Mouse (Mus musculus): ENCODE data around the gene Dkk3. TPM values are rescaled to one million over a fixed set of nuclear protein-coding genes. Genes with fewer than 3 reads are reported as not detected.

Dkk3 gene
- total RNA-seq, 1 experiment = 8.6 TPM

DNA sequence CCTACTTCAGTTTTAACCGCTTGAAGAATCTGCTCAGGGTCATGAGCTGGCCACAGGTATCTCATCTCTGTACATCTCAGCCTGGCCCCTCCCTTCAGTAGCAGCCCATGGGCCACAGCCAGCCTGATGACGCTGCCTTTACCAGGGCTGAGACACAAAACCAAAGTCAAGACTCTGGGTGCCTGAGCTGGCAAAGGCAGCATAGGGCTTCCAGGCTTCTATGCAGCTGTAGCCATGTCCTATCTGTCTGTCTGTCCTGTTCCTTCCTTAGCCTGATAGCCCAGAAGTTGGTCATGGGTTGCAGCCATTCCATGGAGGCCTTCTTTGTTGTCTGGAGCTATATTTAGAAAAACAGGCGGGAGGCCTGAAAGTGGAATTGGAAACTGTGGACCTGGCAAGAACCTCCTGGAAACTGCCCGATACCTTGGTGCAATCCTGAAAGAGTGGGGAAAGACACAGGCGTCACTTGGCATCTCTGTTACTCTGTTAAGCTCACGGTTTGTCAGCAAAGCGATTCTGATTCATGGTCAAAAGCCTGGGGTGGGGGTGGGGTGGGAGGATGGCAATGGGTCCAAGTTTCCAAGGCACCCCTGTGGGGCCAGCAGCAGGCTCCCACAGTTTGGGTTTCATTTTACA is 33.1 kb downstream of the Dkk3 start:
- Histone ChIP-seq H3K36me3 (ENCODE audit: control insufficient read depth, insufficient read depth, low read length, poor library complexity, severe bottlenecking) (no peaks in the 10 kb centered on the region), H3K4me3 (ENCODE audit: insufficient read depth in 1 of 2, low read depth in 1 of 2, low read length in 2 of 2, poor library complexity in 1 of 2, severe bottlenecking in 1 of 2) (no peak overlapping the region), H3K4me1 (ENCODE audit: control insufficient read depth in 2 of 2, insufficient read depth in 2 of 2, low read length in 2 of 2, poor library complexity in 1 of 2) (peaks cover 0 to 3% of the 10 kb centered on the region in 2 experiments; a peak in 1 of 4 replicates), H3K9ac (ENCODE audit: insufficient read depth, low read depth, low read length, poor library complexity, severe bottlenecking) (no peak overlapping the region), H3K9me3 (ENCODE audit: control insufficient read depth, insufficient read depth, low read depth, low read length) (no peaks in the 10 kb centered on the region), H3K27ac (ENCODE audit: insufficient read depth, low read depth, low read length, poor library complexity, severe bottlenecking) (no peak overlapping the region)
- DNase-seq (ENCODE audit: low read depth, low spot score) = no peak
- in situ Hi-C loops (cut with MboI; ENCODE audit: low sequenced_read_pairs in 2 of 2, unreplicated experiment in 2 of 2) = no loop called here
- no peak for TF ChIP-seq MAFK (IDR thresholded peaks at IDR 0.05; ENCODE audit: insufficient read depth, low read depth, low read length)
- no peak for TF ChIP-seq ZC3H11A (IDR thresholded peaks at IDR 0.05; ENCODE audit: borderline replicate concordance, low read depth, low read length)
- TF ChIP-seq HCFC1 (IDR thresholded peaks at IDR 0.05; ENCODE audit: borderline replicate concordance, insufficient read depth, low read length) = no peak
- TF ChIP-seq ZNF384 (IDR thresholded peaks at IDR 0.05; ENCODE audit: low read depth, low read length) = no peak
- TF ChIP-seq CHD2 (IDR thresholded peaks at IDR 0.05; ENCODE audit: low read depth, low read length) = no peak

DNA sequence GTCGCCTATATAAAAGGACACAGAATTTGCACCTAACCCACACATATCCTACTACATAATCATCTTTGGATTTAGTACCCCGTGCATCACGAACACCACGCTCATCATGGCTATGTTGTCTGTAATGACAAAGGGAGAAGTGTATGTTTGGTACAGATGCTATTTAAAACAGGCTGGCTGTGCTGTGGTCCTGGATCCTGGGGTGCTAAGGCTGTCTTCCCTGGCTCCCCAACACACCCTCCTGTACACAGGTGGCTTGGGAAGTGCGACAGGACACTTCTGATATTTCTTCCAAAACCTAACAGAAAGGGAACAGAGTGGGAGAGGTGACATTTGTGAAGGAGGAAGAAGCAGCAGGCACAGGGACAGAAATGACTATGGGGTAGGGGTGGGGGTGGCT is 35.2 kb downstream of the Dkk3 start:
- H3K4me3 ChIP-seq (ENCODE audit: insufficient read depth in 1 of 2, low read depth in 1 of 2, low read length in 2 of 2, poor library complexity in 1 of 2, severe bottlenecking in 1 of 2) = no peak overlapping the region
- no peak overlapping the region for H3K9ac ChIP-seq (ENCODE audit: insufficient read depth, low read depth, low read length, poor library complexity, severe bottlenecking)
- no peaks in the 10 kb centered on the region for H3K36me3 ChIP-seq (ENCODE audit: control insufficient read depth, insufficient read depth, low read length, poor library complexity, severe bottlenecking)
- no peak for DNase-seq (ENCODE audit: low read depth, low spot score)
- no peak overlapping the region for H3K27ac ChIP-seq (ENCODE audit: insufficient read depth, low read depth, low read length, poor library complexity, severe bottlenecking)
- TF ChIP-seq MAFK (IDR thresholded peaks at IDR 0.05; ENCODE audit: insufficient read depth, low read depth, low read length) = no peak
- TF ChIP-seq ZC3H11A (IDR thresholded peaks at IDR 0.05; ENCODE audit: borderline replicate concordance, low read depth, low read length) = no peak
- TF ChIP-seq HCFC1 (IDR thresholded peaks at IDR 0.05; ENCODE audit: borderline replicate concordance, insufficient read depth, low read length) = no peak
- H3K4me1 ChIP-seq (ENCODE audit: control insufficient read depth in 2 of 2, insufficient read depth in 2 of 2, low read length in 2 of 2, poor library complexity in 1 of 2) = peaks cover 0 to 5% of the 10 kb centered on the region in 2 experiments; a peak in 1 of 4 replicates
- H3K9me3 ChIP-seq (ENCODE audit: control insufficient read depth, insufficient read depth, low read depth, low read length) = no peaks in the 10 kb centered on the region
- in situ Hi-C loops (cut with MboI; ENCODE audit: low sequenced_read_pairs in 2 of 2, unreplicated experiment in 2 of 2) = no loop called here

DNA sequence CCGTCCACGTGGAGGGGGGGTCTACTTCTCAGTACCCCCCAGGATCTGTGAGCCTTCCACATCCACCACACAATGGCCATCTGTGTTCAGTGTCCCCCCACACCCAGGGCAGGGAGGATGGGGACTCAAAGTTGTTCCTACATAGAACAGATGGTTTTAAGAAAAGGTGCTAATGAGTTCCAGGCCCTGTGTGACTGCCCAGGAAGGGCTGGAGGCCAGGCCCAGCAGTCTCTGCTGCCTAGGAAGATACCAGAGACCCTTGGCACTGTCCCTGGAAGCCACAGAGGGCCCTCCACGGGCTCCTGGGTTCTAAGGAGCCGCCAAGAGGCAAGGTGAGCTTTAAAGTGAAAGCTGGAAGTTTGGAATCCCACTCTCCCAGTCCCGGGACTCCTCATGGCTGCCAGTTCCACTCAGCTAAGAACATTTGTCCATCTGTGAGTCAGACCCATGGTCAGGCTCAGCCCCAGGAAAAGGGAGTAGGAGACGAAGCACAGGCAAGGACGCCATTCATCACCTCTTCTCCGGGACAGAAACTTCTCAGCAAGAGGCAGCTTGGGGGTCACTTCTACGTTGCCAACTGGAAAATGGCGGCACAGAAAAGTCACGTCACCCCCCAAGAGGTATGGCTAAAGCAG is 36.9 kb downstream of the Dkk3 start:
- in situ Hi-C loops (cut with MboI; ENCODE audit: low sequenced_read_pairs in 2 of 2, unreplicated experiment in 2 of 2) = no loop called here

DNA sequence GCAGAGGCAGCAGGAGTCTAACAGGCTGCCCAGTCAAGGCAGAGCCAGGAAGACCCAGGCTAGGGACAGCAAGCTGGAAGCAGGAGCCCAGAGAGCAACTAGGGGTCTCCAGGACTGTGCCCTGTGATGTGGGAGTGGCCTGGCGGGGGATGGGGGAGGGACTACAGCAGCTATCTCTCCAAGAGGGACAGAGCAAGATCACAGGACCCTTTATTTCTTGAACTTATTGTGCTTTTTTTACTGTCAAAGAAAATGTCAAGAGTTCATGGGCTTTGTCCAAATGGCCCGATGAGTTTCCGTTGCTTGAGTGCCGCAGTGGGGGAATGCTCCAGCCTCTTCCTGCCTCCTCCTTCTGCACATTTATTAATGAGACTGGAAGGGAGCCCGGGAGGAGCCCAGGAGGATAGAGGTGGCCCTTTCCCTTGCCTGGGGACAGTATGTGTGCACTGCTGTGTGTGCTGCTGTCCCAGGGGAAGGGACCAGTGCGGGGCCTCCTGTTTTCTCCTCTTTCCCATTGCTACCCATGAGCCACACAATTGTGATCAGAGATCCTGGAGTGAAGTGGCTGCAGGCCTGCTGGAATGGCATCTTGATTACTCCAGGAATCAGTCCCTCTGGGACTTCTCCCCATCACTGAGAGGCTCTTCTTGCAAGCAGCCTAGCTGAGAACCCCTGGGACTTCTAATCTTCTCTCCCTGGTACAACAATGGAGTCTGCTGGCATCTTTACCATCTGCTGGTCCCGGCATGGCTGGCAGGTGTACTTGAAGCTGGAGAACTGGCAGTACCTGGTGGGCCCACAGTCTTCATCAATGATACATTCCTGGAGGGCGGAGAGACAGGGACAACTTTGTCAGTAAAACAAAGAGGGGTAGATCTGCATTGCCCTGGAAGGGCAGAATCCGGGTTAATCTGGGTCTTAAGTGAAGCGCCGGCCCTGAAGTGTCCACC is 37.7 kb downstream of the Dkk3 start:
- in situ Hi-C loops (cut with MboI; ENCODE audit: low sequenced_read_pairs in 2 of 2, unreplicated experiment in 2 of 2) = no loop called here
- peaks cover 0 to 3% of the 10 kb centered on the region in 2 experiments; a peak in 1 of 4 replicates for H3K4me1 ChIP-seq (ENCODE audit: control insufficient read depth in 2 of 2, insufficient read depth in 2 of 2, low read length in 2 of 2, poor library complexity in 1 of 2)

More for the DNA sequence above, 36.9 kb downstream of the Dkk3 start:
- no peak for DNase-seq (ENCODE audit: low read depth, low spot score)
- Histone ChIP-seq H3K27ac (ENCODE audit: insufficient read depth, low read depth, low read length, poor library complexity, severe bottlenecking) (no peak overlapping the region), H3K9ac (ENCODE audit: insufficient read depth, low read depth, low read length, poor library complexity, severe bottlenecking) (no peak overlapping the region), H3K4me1 (ENCODE audit: control insufficient read depth in 2 of 2, insufficient read depth in 2 of 2, low read length in 2 of 2, poor library complexity in 1 of 2) (peaks cover 0 to 3% of the 10 kb centered on the region in 2 experiments; a peak in 1 of 4 replicates), H3K4me3 (ENCODE audit: insufficient read depth in 1 of 2, low read depth in 1 of 2, low read length in 2 of 2, poor library complexity in 1 of 2, severe bottlenecking in 1 of 2) (no peak overlapping the region), H3K36me3 (ENCODE audit: control insufficient read depth, insufficient read depth, low read length, poor library complexity, severe bottlenecking) (no peaks in the 10 kb centered on the region), H3K9me3 (ENCODE audit: control insufficient read depth, insufficient read depth, low read depth, low read length) (no peaks in the 10 kb centered on the region)
- TF ChIP-seq ZNF384 (IDR thresholded peaks at IDR 0.05; ENCODE audit: low read depth, low read length) (no peak), CHD2 (IDR thresholded peaks at IDR 0.05; ENCODE audit: low read depth, low read length) (no peak), HCFC1 (IDR thresholded peaks at IDR 0.05; ENCODE audit: borderline replicate concordance, insufficient read depth, low read length) (no peak), MAFK (IDR thresholded peaks at IDR 0.05; ENCODE audit: insufficient read depth, low read depth, low read length) (no peak), ZC3H11A (IDR thresholded peaks at IDR 0.05; ENCODE audit: borderline replicate concordance, low read depth, low read length) (no peak)

More for the DNA sequence above, 37.7 kb downstream of the Dkk3 start:
- DNase-seq (ENCODE audit: low read depth, low spot score) = no peak
- no peaks in the 10 kb centered on the region for H3K9me3 ChIP-seq (ENCODE audit: control insufficient read depth, insufficient read depth, low read depth, low read length)
- no peak overlapping the region for H3K27ac ChIP-seq (ENCODE audit: insufficient read depth, low read depth, low read length, poor library complexity, severe bottlenecking)
- no peaks in the 10 kb centered on the region for H3K36me3 ChIP-seq (ENCODE audit: control insufficient read depth, insufficient read depth, low read length, poor library complexity, severe bottlenecking)
- no peak overlapping the region for H3K4me3 ChIP-seq (ENCODE audit: insufficient read depth in 1 of 2, low read depth in 1 of 2, low read length in 2 of 2, poor library complexity in 1 of 2, severe bottlenecking in 1 of 2)
- no peak overlapping the region for H3K9ac ChIP-seq (ENCODE audit: insufficient read depth, low read depth, low read length, poor library complexity, severe bottlenecking)
- TF ChIP-seq ZNF384 (IDR thresholded peaks at IDR 0.05; ENCODE audit: low read depth, low read length) = no peak
- TF ChIP-seq MAFK (IDR thresholded peaks at IDR 0.05; ENCODE audit: insufficient read depth, low read depth, low read length) = no peak

All from ES-E14 (cell line).